Mouse (Mus musculus): ENCODE measurements around the gene Cdh15.

- no peak for TF ChIP-seq MAFK (IDR thresholded peaks at IDR 0.05; ENCODE audit: insufficient read depth, low read depth, low read length)
- no peak for TF ChIP-seq ZNF384 (IDR thresholded peaks at IDR 0.05; ENCODE audit: low read depth, low read length)
- TF ChIP-seq ZC3H11A (IDR thresholded peaks at IDR 0.05; ENCODE audit: borderline replicate concordance, low read depth, low read length): no peak
Measured at GRCm38 (mm10) chr8:122854388-122854787, 6.6 kb downstream of the Cdh15 start.
